Mouse (Mus musculus) midbrain, embryonic 16.5 days (tissue): ENCODE measurements at regions not wholly inside any gene's neighbourhood (a gene's known extent, or its start where the extent isn't known, plus 50 kb on each side); places are given as distances from the start of the nearest gene placed in this dataset.

Experiments used
- ATAC-seq: fragments of 200-750 bp; cut with Nextera tagmentation; 2 replicates; pipeline ENCODE4 v1.8.0; 2017; ENCODE audit warnings: moderate TSS enrichment
- H3K27ac ChIP-seq: fragments of 300-500 bp; sonication (generic); 2 replicates; pipeline ENCODE4 v1.5.1; 2014; ENCODE audit warnings: mild to moderate bottlenecking, low read length, mixed read lengths
- H3K27me3 ChIP-seq: fragments of 300-500 bp; sonication (generic); 2 replicates; pipeline ENCODE4 v1.6.1; 2014; ENCODE audit warnings: low read depth, low read length, mixed read lengths; ENCODE audit not compliant: control insufficient read depth, insufficient read depth
- H3K36me3 ChIP-seq: fragments of 300-500 bp; sonication (generic); 2 replicates; pipeline ENCODE4 v1.6.1; 2014; ENCODE audit warnings: mild to moderate bottlenecking, low read length, moderate library complexity, mixed read lengths; ENCODE audit not compliant: control insufficient read depth, insufficient read depth
- H3K4me1 ChIP-seq: fragments of 300-500 bp; sonication (generic); 2 replicates; pipeline ENCODE4 v1.6.1; 2014; ENCODE audit warnings: mild to moderate bottlenecking, low read length, mixed read lengths; ENCODE audit not compliant: control insufficient read depth, insufficient read depth
- H3K4me2 ChIP-seq: fragments of 300-500 bp; sonication (generic); 2 replicates; pipeline ENCODE4 v1.6.1; 2014; ENCODE audit warnings: mild to moderate bottlenecking, low read length, mixed read lengths
- H3K4me3 ChIP-seq: fragments of 300-500 bp; sonication (generic); 2 replicates; pipeline ENCODE4 v1.5.1; 2014; ENCODE audit warnings: low read depth, mild to moderate bottlenecking, low read length, moderate library complexity, mixed read lengths
- H3K9ac ChIP-seq: fragments of 300-500 bp; sonication (generic); 2 replicates; pipeline ENCODE4 v1.6.1; 2014; ENCODE audit warnings: low read depth, low read length, mixed read lengths
- H3K9me3 ChIP-seq: fragments of 300-500 bp; sonication (generic); replicated peaks from 2 replicates; pipeline ENCODE4 v1.6.1; 2014; ENCODE audit warnings: mild to moderate bottlenecking, low read length, mixed read lengths; ENCODE audit not compliant: control insufficient read depth, poor library complexity, severe bottlenecking
- WGBS: fragments of 180-500 bp; shearing (Covaris S2); extraction: QIAGEN DNeasy Blood & Tissue Kit; methylation state at CpG from one replicate; pipeline ENCODE4 v1.1.7; 2014; 5-methylcytosine and 5-hydroxymethylcytosine counted together

DNA sequence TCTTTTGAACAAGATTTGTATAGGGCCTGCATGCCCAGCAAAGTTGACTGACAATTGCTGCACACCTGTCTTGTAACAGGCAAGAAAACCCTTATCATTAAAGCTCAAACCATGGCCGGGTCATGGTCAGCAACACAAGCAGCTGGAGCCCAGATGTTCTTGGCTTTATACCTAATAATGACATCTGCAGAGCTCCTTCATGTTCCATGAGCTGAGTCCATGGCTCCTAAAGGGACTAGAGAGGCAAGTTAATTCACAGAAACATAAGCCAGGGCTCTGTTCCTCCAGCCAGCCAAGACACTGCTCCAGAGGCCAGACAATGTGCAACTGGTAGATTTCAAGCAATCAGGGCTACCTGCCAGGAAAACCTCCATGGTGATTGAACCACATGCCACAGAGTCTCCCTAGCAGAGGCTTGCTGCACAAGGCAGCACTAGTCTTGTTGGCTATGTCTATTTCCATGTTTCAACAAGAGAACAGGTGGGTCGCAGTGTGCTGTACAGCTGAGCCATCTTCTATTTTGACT is 259.1 kb downstream of the Lrriq3 start:
- 95% methylated on average over 2 of the region's 2 CpGs for WGBS
- Histone ChIP-seq H3K4me2 (no peak overlapping the region), H3K27me3 (no peaks in the 10 kb centered on the region), H3K4me1 (no peaks in the 10 kb centered on the region), H3K4me3 (no peak overlapping the region), H3K27ac (no peak overlapping the region), H3K36me3 (no peaks in the 10 kb centered on the region), H3K9me3 (no peaks in the 10 kb centered on the region), H3K9ac (no peak overlapping the region)
- no peak for ATAC-seq

- ATAC-seq = no peak
- H3K9ac ChIP-seq = no peak overlapping the region
Measured at GRCm38 (mm10) chr3:155360399-155360798, 267.2 kb downstream of the Lrriq3 start.

GRCm38 (mm10) chr3:155370716-155371115 is 277.5 kb downstream of the Lrriq3 start:
- Histone ChIP-seq H3K9me3 (no peaks in the 10 kb centered on the region), H3K9ac (no peak overlapping the region), H3K4me1 (no peaks in the 10 kb centered on the region), H3K36me3 (no peaks in the 10 kb centered on the region), H3K27ac (no peak overlapping the region), H3K27me3 (no peaks in the 10 kb centered on the region), H3K4me2 (no peak overlapping the region), H3K4me3 (no peak overlapping the region)
- ATAC-seq = no peak

More at GRCm38 (mm10) chr3:155360399-155360798, 267.2 kb downstream of the Lrriq3 start:
- no peak overlapping the region for H3K27ac ChIP-seq
- no peaks in the 10 kb centered on the region for H3K9me3 ChIP-seq
- H3K27me3 ChIP-seq = no peaks in the 10 kb centered on the region
- H3K36me3 ChIP-seq = no peaks in the 10 kb centered on the region
- WGBS = 78% methylated on average over 1 of the region's 1 CpGs
- no peak overlapping the region for H3K4me2 ChIP-seq
- H3K4me1 ChIP-seq = no peaks in the 10 kb centered on the region
- H3K4me3 ChIP-seq = no peak overlapping the region

DNA sequence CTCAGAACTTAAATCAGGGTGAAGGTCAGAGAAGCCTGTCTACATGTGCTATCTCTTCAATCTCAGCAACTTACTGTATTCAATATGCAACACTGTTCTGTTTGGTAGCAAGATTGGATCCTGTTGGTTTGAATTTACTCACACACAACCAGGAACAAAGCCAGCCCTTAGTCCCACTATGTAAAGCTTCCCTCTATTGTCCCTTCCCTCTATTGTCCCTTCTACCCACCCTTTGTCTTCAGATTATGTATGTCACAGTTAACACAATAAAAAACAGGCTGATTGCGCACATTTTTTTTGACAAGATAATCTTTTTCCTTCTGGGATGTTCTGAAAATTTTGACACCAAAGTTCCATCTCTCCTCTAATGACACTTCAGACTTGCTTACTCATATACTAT is 280.4 kb downstream of the Lrriq3 start:
- no peaks in the 10 kb centered on the region for H3K36me3 ChIP-seq
- no peak for ATAC-seq
- H3K9me3 ChIP-seq = no peaks in the 10 kb centered on the region
- WGBS = 46% methylated on average over 1 of the region's 1 CpGs
- H3K4me3 ChIP-seq = no peak overlapping the region
- no peaks in the 10 kb centered on the region for H3K4me1 ChIP-seq
- no peak overlapping the region for H3K9ac ChIP-seq
- no peak overlapping the region for H3K4me2 ChIP-seq
- H3K27ac ChIP-seq = no peak overlapping the region
- H3K27me3 ChIP-seq = no peaks in the 10 kb centered on the region

DNA sequence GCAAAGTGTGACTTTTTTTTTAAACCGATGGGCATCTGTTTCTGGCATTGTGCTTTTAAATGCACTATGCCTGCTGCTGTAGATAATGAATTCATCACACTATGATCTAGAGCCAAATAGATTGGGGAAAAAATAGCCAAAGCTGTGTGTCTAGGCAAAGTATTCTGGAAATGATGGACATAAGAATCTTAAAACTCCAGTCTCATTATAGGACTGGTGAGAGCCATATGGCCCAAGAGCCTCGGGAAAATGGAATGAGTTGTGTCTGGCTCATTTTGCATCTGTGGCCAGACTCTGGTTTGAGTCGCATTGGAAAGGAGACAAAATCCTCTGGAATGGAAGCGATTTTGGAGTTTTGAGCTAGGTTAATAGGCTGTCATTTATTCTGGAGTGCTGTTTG is 288.7 kb downstream of the Lrriq3 start:
- no peaks in the 10 kb centered on the region for H3K9me3 ChIP-seq
- H3K27me3 ChIP-seq = no peaks in the 10 kb centered on the region
- no peaks in the 10 kb centered on the region for H3K36me3 ChIP-seq
- no peaks in the 10 kb centered on the region for H3K4me1 ChIP-seq
- no peak for ATAC-seq
- H3K4me2 ChIP-seq = no peak overlapping the region
- H3K9ac ChIP-seq = no peak overlapping the region
- H3K27ac ChIP-seq = no peak overlapping the region
- no peak overlapping the region for H3K4me3 ChIP-seq
- 86% methylated on average over 4 of the region's 4 CpGs for WGBS

GRCm38 (mm10) chr3:155382817-155383216 is 289.6 kb downstream of the Lrriq3 start:
- ATAC-seq = no peak

DNA sequence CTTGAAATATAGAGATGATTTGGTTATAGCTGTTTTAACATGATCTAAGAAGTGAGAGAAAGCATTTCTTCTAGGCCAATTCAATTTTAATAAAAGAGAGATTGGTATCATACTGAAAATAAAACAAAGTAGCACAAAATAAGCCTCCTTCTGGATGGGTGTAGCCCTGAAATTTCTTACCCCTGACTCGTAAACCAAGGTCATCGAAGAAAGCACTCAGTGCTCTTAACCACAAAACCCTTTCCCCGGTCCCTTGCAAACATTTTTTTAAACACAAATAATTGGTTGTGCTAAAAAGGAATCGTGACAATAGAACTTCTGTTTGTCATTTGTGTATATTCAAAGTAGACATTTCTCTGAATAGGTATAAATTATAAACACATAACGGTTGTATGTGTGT is 297.4 kb downstream of the Lrriq3 start:
- no peak for ATAC-seq
- Histone ChIP-seq H3K36me3 (no peaks in the 10 kb centered on the region), H3K9me3 (no peaks in the 10 kb centered on the region), H3K4me1 (no peaks in the 10 kb centered on the region), H3K4me3 (no peak overlapping the region), H3K4me2 (no peak overlapping the region), H3K27me3 (no peaks in the 10 kb centered on the region), H3K9ac (no peak overlapping the region), H3K27ac (no peak overlapping the region)
- WGBS = 92% methylated on average over 5 of the region's 5 CpGs

More at GRCm38 (mm10) chr3:155382817-155383216, 289.6 kb downstream of the Lrriq3 start:
- no peak overlapping the region for H3K9ac ChIP-seq
- no peak overlapping the region for H3K4me2 ChIP-seq
- no peak overlapping the region for H3K4me3 ChIP-seq
- no peaks in the 10 kb centered on the region for H3K27me3 ChIP-seq
- H3K9me3 ChIP-seq = no peaks in the 10 kb centered on the region
- no peaks in the 10 kb centered on the region for H3K36me3 ChIP-seq
- H3K4me1 ChIP-seq = no peaks in the 10 kb centered on the region
- H3K27ac ChIP-seq = no peak overlapping the region
- 89% methylated on average over 2 of the region's 2 CpGs for WGBS

DNA sequence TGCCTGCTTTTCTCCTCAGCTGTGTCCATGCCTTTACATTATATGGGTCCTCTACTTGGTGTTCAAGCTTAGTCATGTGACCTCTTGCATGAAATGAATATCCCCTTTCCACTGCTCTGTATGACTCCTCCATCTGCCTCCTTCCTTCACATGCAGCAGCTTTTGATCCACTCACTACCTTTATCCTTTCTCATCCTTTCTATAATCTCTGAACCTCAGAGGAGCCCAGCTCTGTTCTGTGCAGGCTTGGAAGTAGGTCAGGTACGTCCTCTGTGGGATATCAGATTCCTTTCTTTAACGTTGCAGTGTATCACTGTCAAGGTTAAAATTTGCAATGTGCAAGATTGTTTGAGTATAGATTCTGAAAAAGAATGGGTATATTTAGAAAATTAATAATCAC is 302.9 kb downstream of the Lrriq3 start:
- Histone ChIP-seq H3K4me3 (no peak overlapping the region), H3K4me1 (no peaks in the 10 kb centered on the region), H3K27ac (no peak overlapping the region), H3K9ac (no peak overlapping the region), H3K36me3 (no peaks in the 10 kb centered on the region), H3K27me3 (no peaks in the 10 kb centered on the region), H3K9me3 (no peaks in the 10 kb centered on the region), H3K4me2 (no peak overlapping the region)
- ATAC-seq = peak; percentile 80; the same call in 1 of the 2 replicates
- WGBS = 73% methylated on average over 2 of the region's 2 CpGs

GRCm38 (mm10) chr3:155401763-155402162 is 308.5 kb downstream of the Lrriq3 start:
- no peaks in the 10 kb centered on the region for H3K4me1 ChIP-seq
- no peaks in the 10 kb centered on the region for H3K36me3 ChIP-seq
- no peaks in the 10 kb centered on the region for H3K9me3 ChIP-seq
- H3K4me2 ChIP-seq = no peak overlapping the region
- H3K27me3 ChIP-seq = no peaks in the 10 kb centered on the region
- H3K9ac ChIP-seq = no peak overlapping the region
- H3K27ac ChIP-seq = no peak overlapping the region
- ATAC-seq = no peak
- 64% methylated on average over 1 of the region's 1 CpGs for WGBS
- no peak overlapping the region for H3K4me3 ChIP-seq
